Mouse (Mus musculus): ENCODE results near the gene Sh3gl2. TPM values are rescaled to one million over a fixed set of nuclear protein-coding genes. Genes with fewer than 3 reads are reported as not detected.

The Sh3gl2 gene
- polyA plus RNA-seq, 1 experiment = not detected

- Histone ChIP-seq H3K4me1 (ENCODE audit: control insufficient read depth, insufficient read depth, insufficient read length, low read length) (no peaks in the 10 kb centered on the region), H3K27ac (replicated peaks; ENCODE audit: low read depth, low read length) (no peak overlapping the region), H3K4me3 (ENCODE audit: insufficient read depth, low read depth, low read length) (no peak overlapping the region)
These were observed 121.1 kb downstream of the Sh3gl2 start for GRCm38 (mm10) chr4:85326052-85326451.

GRCm38 (mm10) chr4:85334688-85335200 is 129.8 kb downstream of the Sh3gl2 start:
- no peaks in the 10 kb centered on the region for H3K4me1 ChIP-seq (ENCODE audit: control insufficient read depth, insufficient read depth, insufficient read length, low read length)
- H3K27ac ChIP-seq (replicated peaks; ENCODE audit: low read depth, low read length) = no peak overlapping the region
- H3K4me3 ChIP-seq (ENCODE audit: insufficient read depth, low read depth, low read length) = no peak overlapping the region

- no peak overlapping the region for H3K4me3 ChIP-seq (ENCODE audit: insufficient read depth, low read depth, low read length)
- no peaks in the 10 kb centered on the region for H3K4me1 ChIP-seq (ENCODE audit: control insufficient read depth, insufficient read depth, insufficient read length, low read length)
- H3K27ac ChIP-seq (replicated peaks; ENCODE audit: low read depth, low read length) = no peak overlapping the region
These were observed 131.4 kb downstream of the Sh3gl2 start for GRCm38 (mm10) chr4:85336356-85336755.

- Histone ChIP-seq H3K4me3 (ENCODE audit: insufficient read depth, low read depth, low read length) (no peak overlapping the region), H3K4me1 (ENCODE audit: control insufficient read depth, insufficient read depth, insufficient read length, low read length) (no peaks in the 10 kb centered on the region), H3K27ac (replicated peaks; ENCODE audit: low read depth, low read length) (no peak overlapping the region)
These were observed 134.2 kb downstream of the Sh3gl2 start for GRCm38 (mm10) chr4:85339126-85339525.

GRCm38 (mm10) chr4:85340686-85341085 is 135.8 kb downstream of the Sh3gl2 start:
- no peaks in the 10 kb centered on the region for H3K4me1 ChIP-seq (ENCODE audit: control insufficient read depth, insufficient read depth, insufficient read length, low read length)
- H3K4me3 ChIP-seq (ENCODE audit: insufficient read depth, low read depth, low read length) = no peak overlapping the region
- no peak overlapping the region for H3K27ac ChIP-seq (replicated peaks; ENCODE audit: low read depth, low read length)

- H3K4me1 ChIP-seq (ENCODE audit: control insufficient read depth, insufficient read depth, insufficient read length, low read length) = no peaks in the 10 kb centered on the region
- H3K27ac ChIP-seq (replicated peaks; ENCODE audit: low read depth, low read length) = no peak overlapping the region
- no peak overlapping the region for H3K4me3 ChIP-seq (ENCODE audit: insufficient read depth, low read depth, low read length)
These were observed 141.0 kb downstream of the Sh3gl2 start for GRCm38 (mm10) chr4:85345911-85346310.

GRCm38 (mm10) chr4:85348079-85348643 is 143.2 kb downstream of the Sh3gl2 start:
- Histone ChIP-seq H3K4me1 (ENCODE audit: control insufficient read depth, insufficient read depth, insufficient read length, low read length) (no peaks in the 10 kb centered on the region), H3K27ac (replicated peaks; ENCODE audit: low read depth, low read length) (no peak overlapping the region), H3K4me3 (ENCODE audit: insufficient read depth, low read depth, low read length) (no peak overlapping the region)

- Histone ChIP-seq H3K4me3 (ENCODE audit: insufficient read depth, low read depth, low read length) (no peak overlapping the region), H3K27ac (replicated peaks; ENCODE audit: low read depth, low read length) (no peak overlapping the region), H3K4me1 (ENCODE audit: control insufficient read depth, insufficient read depth, insufficient read length, low read length) (no peaks in the 10 kb centered on the region)
These were observed 157.7 kb downstream of the Sh3gl2 start for GRCm38 (mm10) chr4:85362661-85363060.

GRCm38 (mm10) chr4:85363205-85363604 is 158.3 kb downstream of the Sh3gl2 start:
- no peak overlapping the region for H3K27ac ChIP-seq (replicated peaks; ENCODE audit: low read depth, low read length)
- H3K4me3 ChIP-seq (ENCODE audit: insufficient read depth, low read depth, low read length) = no peak overlapping the region
- H3K4me1 ChIP-seq (ENCODE audit: control insufficient read depth, insufficient read depth, insufficient read length, low read length) = no peaks in the 10 kb centered on the region

- H3K4me3 ChIP-seq (ENCODE audit: insufficient read depth, low read depth, low read length) = no peak overlapping the region
- no peak overlapping the region for H3K27ac ChIP-seq (replicated peaks; ENCODE audit: low read depth, low read length)
- no peaks in the 10 kb centered on the region for H3K4me1 ChIP-seq (ENCODE audit: control insufficient read depth, insufficient read depth, insufficient read length, low read length)
These were observed 166.1 kb downstream of the Sh3gl2 start for GRCm38 (mm10) chr4:85371036-85371435.

GRCm38 (mm10) chr4:85374801-85375200 is 169.9 kb downstream of the Sh3gl2 start:
- Histone ChIP-seq H3K4me1 (ENCODE audit: control insufficient read depth, insufficient read depth, insufficient read length, low read length) (no peaks in the 10 kb centered on the region), H3K27ac (replicated peaks; ENCODE audit: low read depth, low read length) (no peak overlapping the region), H3K4me3 (ENCODE audit: insufficient read depth, low read depth, low read length) (no peak overlapping the region)

GRCm38 (mm10) chr4:85376187-85376586 is 171.3 kb downstream of the Sh3gl2 start:
- no peak overlapping the region for H3K4me3 ChIP-seq (ENCODE audit: insufficient read depth, low read depth, low read length)
- H3K4me1 ChIP-seq (ENCODE audit: control insufficient read depth, insufficient read depth, insufficient read length, low read length) = no peaks in the 10 kb centered on the region
- no peak overlapping the region for H3K27ac ChIP-seq (replicated peaks; ENCODE audit: low read depth, low read length)

GRCm38 (mm10) chr4:85376610-85377009 is 171.7 kb downstream of the Sh3gl2 start:
- H3K27ac ChIP-seq (replicated peaks; ENCODE audit: low read depth, low read length) = no peak overlapping the region
- H3K4me3 ChIP-seq (ENCODE audit: insufficient read depth, low read depth, low read length) = no peak overlapping the region
- H3K4me1 ChIP-seq (ENCODE audit: control insufficient read depth, insufficient read depth, insufficient read length, low read length) = no peaks in the 10 kb centered on the region

- no peaks in the 10 kb centered on the region for H3K4me1 ChIP-seq (ENCODE audit: control insufficient read depth, insufficient read depth, insufficient read length, low read length)
- H3K27ac ChIP-seq (replicated peaks; ENCODE audit: low read depth, low read length) = no peak overlapping the region
- no peak overlapping the region for H3K4me3 ChIP-seq (ENCODE audit: insufficient read depth, low read depth, low read length)
These were observed 180.3 kb downstream of the Sh3gl2 start for GRCm38 (mm10) chr4:85385241-85385640.

GRCm38 (mm10) chr4:85387676-85388075 is 182.8 kb downstream of the Sh3gl2 start:
- Histone ChIP-seq H3K4me1 (ENCODE audit: control insufficient read depth, insufficient read depth, insufficient read length, low read length) (no peaks in the 10 kb centered on the region), H3K27ac (replicated peaks; ENCODE audit: low read depth, low read length) (no peak overlapping the region), H3K4me3 (ENCODE audit: insufficient read depth, low read depth, low read length) (no peak overlapping the region)

GRCm38 (mm10) chr4:85391795-85392194 is 186.9 kb downstream of the Sh3gl2 start:
- no peaks in the 10 kb centered on the region for H3K4me1 ChIP-seq (ENCODE audit: control insufficient read depth, insufficient read depth, insufficient read length, low read length)
- no peak overlapping the region for H3K4me3 ChIP-seq (ENCODE audit: insufficient read depth, low read depth, low read length)
- no peak overlapping the region for H3K27ac ChIP-seq (replicated peaks; ENCODE audit: low read depth, low read length)
